Mouse (Mus musculus) lung, postnatal 36 days (tissue): Measurements from ENCODE around the gene Pigk.

Experiments
- DNase-seq: peaks from one replicate; pipeline ENCODE4 v3.0.0; 2022; ENCODE audit warnings: mixed read lengths

Pigk gene

GRCm38 (mm10) chr3:152855006-152855614, 141.2 kb downstream of the Pigk start:
- no peak for DNase-seq

DNA sequence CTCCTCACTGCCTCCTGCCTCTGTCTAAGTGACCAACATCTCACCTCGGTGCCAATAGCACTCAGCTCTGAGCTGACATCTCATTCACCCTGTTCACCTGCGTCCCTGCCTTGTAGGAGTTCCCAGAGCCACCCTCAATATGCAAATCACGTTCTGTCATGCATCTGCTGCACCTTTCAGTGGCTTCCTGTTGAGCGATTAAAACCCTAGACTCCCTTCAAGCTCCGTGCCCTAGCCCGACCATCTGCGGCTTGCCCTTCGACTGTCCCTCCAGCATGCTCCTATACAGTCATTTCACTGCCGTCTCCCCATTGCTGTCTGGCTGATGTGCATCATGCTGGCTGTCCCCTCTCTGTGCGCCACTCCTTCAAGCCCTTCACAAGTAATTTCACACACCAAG, 142.2 kb downstream of the Pigk start:
- DNase-seq, result no peak

GRCm38 (mm10) chr3:152861450-152861849, 147.6 kb downstream of the Pigk start:
- DNase-seq, result no peak

DNA sequence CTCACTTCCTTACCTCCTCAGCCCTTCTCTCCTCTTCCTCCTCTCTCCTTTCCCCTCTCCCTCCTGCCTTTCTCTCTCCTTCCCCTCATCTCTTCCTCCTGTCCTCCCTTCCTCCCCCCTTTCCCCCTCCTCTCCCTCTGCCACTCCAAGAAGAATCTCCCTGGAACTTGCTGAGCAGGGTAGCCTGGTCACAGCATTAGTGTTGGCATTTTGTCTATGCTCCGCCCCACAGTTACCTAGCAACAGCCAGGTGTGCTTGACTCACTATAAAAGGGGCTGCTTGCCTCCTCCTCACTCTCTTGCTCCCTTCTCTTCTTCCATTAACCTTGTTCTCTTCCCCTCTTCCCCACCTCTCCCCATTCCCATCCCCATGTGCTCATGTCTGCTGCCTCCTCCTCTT, 148.1 kb downstream of the Pigk start:
- DNase-seq, result no peak

DNA sequence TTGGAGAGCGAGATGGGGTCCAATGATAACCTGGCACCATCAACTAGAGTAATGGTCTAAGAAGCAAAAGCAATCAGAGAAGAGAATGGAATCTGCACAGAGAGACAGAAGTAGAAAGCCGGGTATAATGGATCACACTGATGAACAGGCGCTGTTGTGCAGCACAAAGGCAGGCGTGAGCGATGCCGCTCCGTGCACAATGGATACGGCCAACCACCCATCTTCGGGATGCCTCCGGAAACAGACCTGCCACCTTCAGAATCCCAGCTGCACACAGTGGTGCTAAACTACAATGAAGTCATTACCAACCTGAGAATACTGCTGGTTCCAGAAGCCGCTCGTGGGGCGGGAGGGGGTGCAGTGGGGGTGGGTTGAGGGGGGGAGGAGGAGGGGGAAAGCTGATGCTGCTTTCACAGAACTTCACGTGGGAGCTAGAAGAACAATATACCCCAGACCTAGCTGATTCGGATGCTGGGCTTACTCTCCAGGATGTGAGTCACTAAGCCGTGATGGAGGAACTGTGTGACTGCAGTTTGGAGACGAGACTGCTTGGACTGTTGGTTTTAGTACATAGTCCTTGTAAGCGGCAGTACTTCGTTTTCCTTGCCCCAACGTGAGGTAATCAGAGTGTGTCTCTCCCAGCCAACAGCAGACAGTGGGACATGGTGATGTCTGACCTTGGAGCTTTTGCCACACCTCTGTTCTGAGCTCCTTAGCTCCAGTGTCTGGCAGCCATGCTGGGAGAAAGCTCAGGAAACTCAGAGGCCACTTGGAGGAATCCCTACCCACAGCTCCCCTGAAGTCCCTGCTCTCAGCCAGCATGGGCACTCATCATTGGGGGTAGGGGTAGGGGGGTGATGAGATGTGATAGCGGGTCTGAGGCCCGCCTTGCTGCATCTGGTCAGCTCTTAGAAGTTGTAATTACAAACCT, 152.4 kb downstream of the Pigk start:
- DNase-seq, result no peak

DNA sequence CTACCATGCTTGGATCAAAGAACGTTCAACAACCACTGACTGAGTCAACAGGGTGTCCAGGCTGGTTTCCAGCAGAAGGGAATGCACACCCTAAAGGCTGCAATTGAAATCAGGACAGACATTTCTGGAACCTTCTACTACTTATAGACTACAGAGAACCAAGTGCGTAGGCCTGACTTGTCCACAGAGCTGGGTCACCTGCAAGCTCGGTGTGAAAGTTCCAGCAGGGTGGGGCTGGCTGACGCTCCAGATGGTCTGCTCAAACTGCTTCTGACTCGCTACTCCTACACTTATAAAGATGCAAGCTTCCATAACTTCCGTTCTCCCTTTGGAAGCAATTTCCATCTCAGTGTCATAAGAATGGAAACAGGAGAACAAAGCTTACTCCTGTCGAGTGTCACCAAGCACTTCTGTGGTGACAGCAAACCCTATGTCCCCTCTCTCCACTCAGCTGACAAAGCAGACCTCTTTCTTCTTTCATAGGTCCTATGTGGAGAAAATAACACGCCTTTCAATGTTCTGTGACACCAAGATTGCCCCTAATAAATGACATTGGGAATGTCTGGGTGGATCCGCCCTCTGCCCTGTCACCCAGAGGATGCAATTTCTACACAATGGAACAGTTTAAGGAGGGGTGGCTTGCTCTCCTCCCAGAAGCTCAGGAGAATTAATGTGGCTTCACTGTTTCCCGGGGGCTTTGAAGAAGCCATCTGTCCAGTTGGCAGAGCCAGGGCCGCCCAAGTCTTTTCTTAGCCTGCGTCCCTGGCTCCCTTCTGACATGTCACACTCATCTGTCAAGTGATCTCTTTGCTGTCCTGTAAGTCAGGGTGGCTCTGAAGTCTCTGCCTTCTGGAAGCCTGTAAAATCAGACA, 154.0 kb downstream of the Pigk start:
- DNase-seq, result no peak

GRCm38 (mm10) chr3:152872054-152872453, 158.2 kb downstream of the Pigk start:
- no peak for DNase-seq

DNA sequence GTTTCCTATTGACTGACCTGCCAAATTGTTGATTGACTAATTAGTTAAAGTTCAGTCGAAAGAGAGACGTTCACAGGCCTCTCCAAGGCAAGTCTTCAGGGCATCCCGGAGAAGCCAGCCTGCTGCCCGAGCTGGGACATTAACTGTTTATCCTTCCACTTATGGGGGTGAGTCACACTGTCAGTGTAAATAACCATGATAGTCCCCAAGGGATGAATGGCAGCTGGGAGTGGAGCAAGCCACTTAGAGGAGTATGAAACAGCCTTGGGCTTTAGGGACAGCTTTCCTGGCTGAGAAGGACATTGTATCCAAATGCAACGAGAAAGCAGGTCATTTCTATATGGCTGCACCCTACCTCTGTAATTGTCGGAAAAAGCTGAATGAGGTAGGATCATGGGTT, 158.7 kb downstream of the Pigk start:
- DNase-seq, result no peak

- DNase-seq, result no peak
These were observed 160.8 kb downstream of the Pigk start for GRCm38 (mm10) chr3:152874431-152875355.

DNA sequence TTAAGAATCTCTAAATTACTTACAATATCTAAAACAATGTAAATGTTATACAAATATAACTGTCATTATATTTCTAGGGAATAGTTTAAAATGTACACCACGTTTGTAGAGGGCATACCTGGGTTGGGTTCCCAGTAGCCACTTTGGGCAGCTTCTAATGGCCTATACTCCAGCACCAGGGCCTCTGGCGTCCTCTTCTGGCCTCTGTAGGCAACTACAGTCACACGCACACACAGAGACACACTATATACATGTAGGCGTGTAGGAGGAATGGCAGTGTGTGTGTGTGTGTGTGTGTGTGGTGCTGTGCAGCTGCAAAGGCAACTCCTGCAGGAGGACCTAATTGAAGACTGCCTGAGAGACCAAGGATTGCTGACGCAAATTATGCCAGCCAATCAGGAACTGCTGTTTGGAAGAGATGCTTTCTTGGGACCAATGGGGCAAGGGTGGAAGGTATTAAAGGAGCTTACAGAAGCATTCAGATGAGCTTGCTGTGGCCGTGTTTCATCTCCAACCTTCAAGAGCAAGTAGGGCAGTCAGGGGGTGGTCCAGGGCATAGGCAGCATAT, 161.9 kb downstream of the Pigk start:
- no peak for DNase-seq

DNA sequence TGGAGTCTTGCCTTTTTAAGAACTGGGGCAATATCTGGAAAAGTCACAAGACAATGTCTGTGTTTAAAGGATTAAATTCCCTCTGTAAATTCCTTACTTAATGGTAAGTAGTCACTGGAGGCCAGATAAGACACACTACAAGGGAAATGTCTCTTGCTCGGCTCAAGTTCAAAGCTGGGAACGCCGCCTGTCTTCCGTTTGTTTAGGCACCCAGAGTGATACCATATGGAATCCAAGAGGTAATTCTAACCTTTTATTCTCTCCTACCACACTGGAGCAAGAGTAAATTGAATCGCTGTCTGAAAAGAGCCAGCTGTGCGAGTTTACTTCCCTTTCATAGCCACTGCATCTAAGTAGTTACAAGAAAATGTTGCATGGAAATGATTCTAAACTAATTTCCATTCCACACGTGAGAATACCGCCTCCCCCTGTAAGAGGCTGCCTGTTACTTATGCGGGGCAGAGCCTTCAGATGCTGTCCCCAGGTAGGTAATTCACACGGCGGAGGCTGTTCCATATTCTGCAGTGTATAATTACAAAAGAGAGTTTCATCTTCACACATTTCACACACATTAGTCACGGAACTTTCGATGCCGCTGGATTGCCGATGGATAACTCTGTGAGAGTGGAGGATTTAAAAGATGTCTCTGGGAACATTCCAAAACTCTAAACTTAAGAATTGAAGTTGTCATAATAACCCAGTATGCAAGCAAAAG, 166.4 kb downstream of the Pigk start:
- DNase-seq, result no peak

DNA sequence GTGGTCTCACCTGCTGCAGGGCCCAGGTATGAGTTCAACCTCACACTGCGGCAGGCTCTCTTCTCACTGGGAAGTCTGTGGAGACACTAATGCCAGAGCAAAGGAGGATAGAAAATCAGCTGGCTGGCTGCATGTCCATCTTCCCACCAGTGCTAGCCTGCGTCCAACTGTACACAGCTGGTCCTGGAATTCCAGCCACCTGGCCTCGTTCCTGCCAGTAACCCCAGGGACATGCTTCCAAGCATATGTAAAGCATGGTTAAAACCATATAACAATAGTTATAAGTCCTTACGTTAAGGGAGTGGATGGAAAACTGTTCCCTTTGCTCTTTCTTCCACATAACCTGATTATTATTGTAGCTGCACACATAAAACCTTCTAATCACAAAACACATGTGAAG, 167.8 kb downstream of the Pigk start:
- DNase-seq, result no peak

DNA sequence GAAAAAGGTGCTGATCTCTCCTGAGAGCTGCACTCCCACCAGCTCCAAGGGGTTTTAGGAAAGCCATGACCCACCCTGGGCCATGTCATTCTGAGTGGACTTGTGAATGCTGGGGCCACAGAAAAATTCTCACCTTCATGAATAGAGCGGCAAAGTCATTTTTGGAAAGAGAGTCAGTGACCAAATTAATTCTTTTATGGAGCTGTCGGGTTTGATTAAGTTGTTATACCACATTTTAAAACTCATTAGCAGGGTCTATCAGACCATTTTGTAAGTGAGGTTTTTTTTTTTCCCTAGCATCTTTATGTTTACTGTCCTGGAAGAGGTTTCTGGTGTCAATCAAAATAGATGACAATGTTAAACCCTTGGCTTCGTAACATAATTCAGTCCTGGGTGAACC, 169.7 kb downstream of the Pigk start:
- no peak for DNase-seq

- no peak for DNase-seq
These were observed 172.8 kb downstream of the Pigk start for GRCm38 (mm10) chr3:152886749-152887148.

GRCm38 (mm10) chr3:152888116-152888515, 174.2 kb downstream of the Pigk start:
- no peak for DNase-seq

DNA sequence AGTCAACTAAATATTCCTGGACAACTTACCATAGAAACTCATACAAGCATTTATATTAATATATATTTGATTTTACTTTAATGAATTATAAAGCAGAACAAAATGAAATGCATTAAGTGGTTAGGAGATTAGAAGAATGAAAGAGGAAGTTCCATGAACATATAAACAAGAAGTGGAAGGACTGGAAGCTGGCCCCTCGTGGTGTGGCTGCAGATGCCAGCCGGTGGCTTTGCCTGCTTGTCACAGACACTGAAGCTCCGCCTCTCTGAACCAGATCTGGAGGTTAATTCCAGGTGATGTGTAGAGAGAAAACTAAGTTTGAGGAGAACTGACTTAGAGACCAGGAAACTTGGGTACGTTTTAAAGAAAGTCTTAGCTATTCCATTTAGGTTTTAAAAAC, 181.0 kb downstream of the Pigk start:
- no peak for DNase-seq

- no peak for DNase-seq
These were observed 182.2 kb downstream of the Pigk start for GRCm38 (mm10) chr3:152896111-152896510.

GRCm38 (mm10) chr3:152897196-152897595, 183.3 kb downstream of the Pigk start:
- DNase-seq, result no peak

DNA sequence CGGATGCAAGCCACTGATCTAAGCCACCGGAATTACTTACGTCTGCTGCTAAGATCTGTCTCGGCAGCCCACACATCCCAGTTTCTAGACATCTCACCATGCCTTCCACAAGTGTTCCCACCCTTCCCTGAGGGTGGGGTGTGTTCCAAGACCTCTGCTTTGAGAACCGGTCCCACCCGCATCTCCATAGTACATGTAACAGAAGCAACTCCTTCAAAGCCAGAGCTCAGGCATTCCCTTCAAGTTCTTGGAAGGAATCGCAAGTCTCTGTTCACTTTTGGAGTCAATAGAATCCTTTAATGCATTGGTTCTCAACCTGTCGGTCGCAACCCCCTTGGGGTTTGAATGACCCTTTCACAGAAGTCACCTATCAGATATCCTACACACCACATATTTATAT, 185.0 kb downstream of the Pigk start:
- no peak for DNase-seq

DNA sequence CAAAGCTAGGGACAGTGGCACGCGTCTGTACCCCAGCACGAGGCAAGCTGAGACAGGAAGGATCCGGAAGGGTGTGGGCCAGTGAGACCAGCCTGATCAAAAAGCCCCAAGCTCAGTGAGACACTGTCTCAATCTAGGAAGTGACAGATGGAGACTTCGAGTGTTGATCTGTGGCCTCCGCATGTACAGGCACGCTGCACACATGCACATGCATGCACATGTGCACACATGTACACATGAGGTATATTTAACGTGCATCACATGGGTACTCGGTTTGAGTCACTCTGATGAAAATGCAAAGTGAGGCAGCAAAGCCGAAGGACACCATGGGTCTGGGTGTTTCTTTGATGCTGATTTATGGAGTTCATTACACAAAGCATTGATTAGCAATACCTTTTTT, 191.1 kb downstream of the Pigk start:
- DNase-seq, result no peak

GRCm38 (mm10) chr3:152905800-152906199, 191.9 kb downstream of the Pigk start:
- DNase-seq, result no peak
